Mouse (Mus musculus) MEL (cell line): Measurements from ENCODE around the gene Arrdc1. TPM values are rescaled to one million over a fixed set of nuclear protein-coding genes. Genes with fewer than 3 reads are reported as not detected.
A peak's percentile ranks its signal among the peaks of the same experiment; 100 is the strongest.

Experiments used
- DNase-seq: peaks from one replicate; pipeline ENCODE4 v3.0.0; 2011; ENCODE audit warnings: low read depth, low spot score
- H3K27ac ChIP-seq: 2 replicates; pipeline ENCODE4 v1.5.1; 2012; ENCODE audit warnings: low read depth, mild to moderate bottlenecking, control low read depth, low read length, moderate library complexity; ENCODE audit not compliant: control insufficient read depth
- H3K27me3 ChIP-seq, 2 experiments: fragments of 150-350 bp in 1 of 2; sonication (generic) in 1 of 2; 2 replicates each; pipeline ENCODE4 v1.6.1; 2012; ENCODE audit warnings: low read length in 2 of 2, mild to moderate bottlenecking in 2 of 2, improper control_type of control experiment in 1 of 2, moderate library complexity in 1 of 2; ENCODE audit not compliant: insufficient read depth in 2 of 2, control insufficient read depth in 1 of 2
- H3K36me3 ChIP-seq, 2 experiments: 2 replicates each; pipeline ENCODE4 v1.6.1; 2012 to 2014; ENCODE audit warnings: low read length in 2 of 2, improper control_type of control experiment in 1 of 2, inconsistent platforms in 1 of 2, mild to moderate bottlenecking in 1 of 2; ENCODE audit not compliant: insufficient read depth in 2 of 2, control insufficient read depth in 1 of 2
- H3K4me1 ChIP-seq, 2 experiments: fragments of 150-350 bp in 1 of 2; sonication (generic) in 1 of 2; 2 replicates each; pipeline ENCODE4 v1.6.1; 2012; ENCODE audit warnings: low read length in 2 of 2, improper control_type of control experiment in 1 of 2, mild to moderate bottlenecking in 1 of 2; ENCODE audit not compliant: insufficient read depth in 2 of 2, control insufficient read depth in 1 of 2
- H3K4me3 ChIP-seq, 2 experiments: fragments of 150-350 bp in 1 of 2; sonication (generic) in 1 of 2; 2 replicates each; pipeline ENCODE4 v1.5.1; 2012; ENCODE audit warnings: low read depth in 2 of 2, low read length in 2 of 2, mild to moderate bottlenecking in 2 of 2, moderate library complexity in 2 of 2, control low read depth in 1 of 2, improper control_type of control experiment in 1 of 2; ENCODE audit not compliant: control insufficient read depth in 1 of 2, insufficient read depth in 1 of 2
- H3K79me2 ChIP-seq: 2 replicates; pipeline ENCODE4 v1.6.1; 2012; ENCODE audit warnings: mild to moderate bottlenecking, low read length, moderate library complexity; ENCODE audit not compliant: control insufficient read depth, poor library complexity, insufficient read depth
- H3K9ac ChIP-seq: 2 replicates; pipeline ENCODE4 v1.6.1; 2012; ENCODE audit warnings: low read depth, mild to moderate bottlenecking, control low read depth, low read length, moderate library complexity; ENCODE audit not compliant: control insufficient read depth, poor library complexity, severe bottlenecking
- H3K9me3 ChIP-seq: fragments of 150-350 bp; sonication (generic); replicated peaks from 2 replicates; pipeline ENCODE4 v1.6.1; 2012; ENCODE audit warnings: mild to moderate bottlenecking, low read length, improper control_type of control experiment, moderate library complexity; ENCODE audit not compliant: insufficient read depth
- CHD1 ChIP-seq: IDR thresholded peaks from 2 replicates; pipeline ENCODE4 v1.6.1; 2012; ENCODE audit warnings: low read depth, mild to moderate bottlenecking, inconsistent platforms, low read length, improper control_type of control experiment
- E2F4 ChIP-seq: IDR thresholded peaks from 2 replicates; pipeline ENCODE4 v1.6.1; 2011; ENCODE audit warnings: low read depth, low read length, improper control_type of control experiment, borderline replicate concordance
- ELF1 ChIP-seq: IDR thresholded peaks from 2 replicates; pipeline ENCODE4 v1.6.1; 2014; ENCODE audit warnings: low read depth, mild to moderate bottlenecking, inconsistent platforms, low read length, improper control_type of control experiment, moderate library complexity
- EP300 ChIP-seq, 2 experiments: IDR thresholded peaks; 2 replicates each; pipeline ENCODE4 v1.6.1; 2011; ENCODE audit warnings: improper control_type of control experiment in 2 of 2, low read length in 2 of 2, low read depth in 1 of 2, mild to moderate bottlenecking in 1 of 2
- ETS1 ChIP-seq: IDR thresholded peaks from 2 replicates; pipeline ENCODE4 v1.6.1; 2012; ENCODE audit warnings: low read depth, mild to moderate bottlenecking, inconsistent platforms, low read length, improper control_type of control experiment, moderate library complexity
- GABPA ChIP-seq: IDR thresholded peaks from 2 replicates; pipeline ENCODE4 v1.6.1; 2012; ENCODE audit warnings: low read depth, mild to moderate bottlenecking, inconsistent platforms, low read length, improper control_type of control experiment, moderate library complexity
- JUND ChIP-seq: IDR thresholded peaks from 2 replicates; pipeline ENCODE4 v1.6.1; 2011; ENCODE audit warnings: low read depth, mild to moderate bottlenecking, improper control_type of control experiment, low read length
- KAT2A ChIP-seq: conservative IDR thresholded peaks from 2 replicates; pipeline ENCODE4 v1.6.1; 2012; ENCODE audit warnings: low read depth, low read length, improper control_type of control experiment, inconsistent platforms
- MAZ ChIP-seq: IDR thresholded peaks from 2 replicates; pipeline ENCODE4 v1.6.1; 2012; ENCODE audit warnings: low read depth, mild to moderate bottlenecking, inconsistent platforms, low read length, improper control_type of control experiment
- MEF2A ChIP-seq: IDR thresholded peaks from 2 replicates; pipeline ENCODE4 v1.6.1; 2014; ENCODE audit warnings: low read depth, mild to moderate bottlenecking, inconsistent platforms, low read length, improper control_type of control experiment; ENCODE audit not compliant: poor library complexity, insufficient replicate concordance, severe bottlenecking; ENCODE audit errors: extremely low read depth
- NELFE ChIP-seq: IDR thresholded peaks from 2 replicates; pipeline ENCODE4 v1.6.1; 2011; ENCODE audit warnings: low read depth, low read length, improper control_type of control experiment
- NRF1 ChIP-seq: IDR thresholded peaks from 2 replicates; pipeline ENCODE4 v1.6.1; 2014; ENCODE audit warnings: low read depth, mild to moderate bottlenecking, inconsistent platforms, low read length, improper control_type of control experiment, moderate library complexity; ENCODE audit not compliant: poor library complexity, insufficient read depth, severe bottlenecking
- POLR2A ChIP-seq, 2 experiments: IDR thresholded peaks; 2 replicates each; pipeline ENCODE4 v1.6.1; 2011 to 2012; ENCODE audit warnings: low read length in 2 of 2, mild to moderate bottlenecking in 2 of 2, control low read depth in 1 of 2, improper control_type of control experiment in 1 of 2, low read depth in 1 of 2, moderate library complexity in 1 of 2; ENCODE audit not compliant: control insufficient read depth in 1 of 2, insufficient read depth in 1 of 2, poor library complexity in 1 of 2
- POLR2AphosphoS2 ChIP-seq: IDR thresholded peaks from 2 replicates; pipeline ENCODE4 v1.6.1; 2011; ENCODE audit warnings: low read length, improper control_type of control experiment
- POLR2AphosphoS5 ChIP-seq: IDR thresholded peaks from 2 replicates; pipeline ENCODE4 v1.6.1; 2012; ENCODE audit warnings: low read depth, borderline replicate concordance, mild to moderate bottlenecking, inconsistent platforms, low read length, moderate library complexity, mixed read lengths
- SIN3A ChIP-seq: IDR thresholded peaks from 2 replicates; pipeline ENCODE4 v1.6.1; 2012; ENCODE audit warnings: low read length, improper control_type of control experiment, inconsistent platforms
- TBP ChIP-seq: IDR thresholded peaks from 2 replicates; pipeline ENCODE4 v1.8.0; 2011; ENCODE audit warnings: low read depth, low read length, improper control_type of control experiment
- polyA plus RNA-seq, 2 experiments: library from polyadenylated mRNA; stranded (reverse) in 1 of 2; unstranded in 1 of 2; fragments of >175 nt in 1 of 2; fragments of >200 nt in 1 of 2; gene quantifications; 2 replicates each; pipeline versions ENCODE4 v1.2.1 to v1.2.4; 2012; ENCODE audit warnings: low replicate concordance in 2 of 2, low read depth in 1 of 2; ENCODE audit not compliant: insufficient read length in 2 of 2, insufficient read depth in 1 of 2, missing spikeins in 1 of 2
- total RNA-seq: library from RNA; depleted of rRNA; stranded (reverse); fragments of 300-350 nt; gene quantifications from 2 replicates; pipeline ENCODE4 v1.2.3, GENCODE M21; 2012

Arrdc1 gene
- total and polyA plus RNA-seq, 3 experiments, result 20.2 to 49.0 TPM; not detected in 1

- TF ChIP-seq TBP (peak; percentile 94), NRF1 (peak; percentile 91), GABPA (no peak), POLR2AphosphoS2 (peak; percentile 98), JUND (no peak), POLR2A (IDR thresholded peaks at IDR 0.05; ENCODE audit: control insufficient read depth in 1 of 2, insufficient read depth in 1 of 2, low read depth in 1 of 2, low read length in 2 of 2, poor library complexity in 1 of 2) (peak; percentile 70 to 99), MEF2A (no peak), EP300 (IDR thresholded peaks at IDR 0.05; ENCODE audit: low read depth in 1 of 2, low read length in 2 of 2) (no peak), E2F4 (no peak), NELFE (peak; percentile 99), SIN3A (no peak; the same call in 1 of the 2 replicates), POLR2AphosphoS5 (no peak), CHD1 (no peak), MAZ (peak; percentile 82; the same call in 1 of the 2 replicates), ELF1 (peak; percentile 46; the same call in 1 of the 2 replicates), KAT2A (no peak; the same call in 1 of the 2 replicates), ETS1 (no peak)
These were observed 15.9 kb downstream of the Arrdc1 start, which contains the start of gene Ehmt1 (continued) for GRCm38 (mm10) chr2:24918930-24919838.

GRCm38 (mm10) chr2:24914762-24915161, 20.3 kb downstream of the Arrdc1 start:
- no peak for TF ChIP-seq E2F4
- TF ChIP-seq TBP, result peak; percentile 80
- no peak for TF ChIP-seq MEF2A
- TF ChIP-seq, all 39 proteins: peak for 1
- peaks cover 5 to 14% of the 10 kb centered on the region in 2 experiments; a peak in 3 of 4 replicates for H3K4me1 ChIP-seq
- H3K36me3 ChIP-seq, result peaks cover 5 to 28% of the 10 kb centered on the region in 2 experiments; a peak in 3 of 4 replicates
- no peak overlapping the region for H3K9ac ChIP-seq
- H3K79me2 ChIP-seq, result peaks cover 55% of the 10 kb centered on the region
- H3K9me3 ChIP-seq, result no peaks in the 10 kb centered on the region
- no peak overlapping the region for H3K4me3 ChIP-seq
- no peaks in the 10 kb centered on the region for H3K27me3 ChIP-seq
- no peak overlapping the region for H3K27ac ChIP-seq
- DNase-seq, result no peak
